Mouse (Mus musculus) kidney, embryonic 15.5 days (tissue): ENCODE measurements around the gene Smc1a. TPM values are rescaled to one million over a fixed set of nuclear protein-coding genes. Genes with fewer than 3 reads are reported as not detected.
"Not testable (repeated sequence)": the region's sequence is repeated elsewhere in the genome, so short reads cannot be mapped to it uniquely, and the experiment has no call there.

Source experiments
- ATAC-seq: fragments of 200-750 bp; cut with Nextera tagmentation; replicated peaks from 2 replicates; pipeline ENCODE4 v1.8.0; 2017; ENCODE audit warnings: moderate TSS enrichment; ENCODE audit not compliant: low FRiP score
- H3K27ac ChIP-seq: fragments of 300-500 bp; sonication (generic); 2 replicates; pipeline ENCODE4 v1.5.1; 2015; ENCODE audit warnings: mild to moderate bottlenecking, inconsistent platforms
- H3K27me3 ChIP-seq: fragments of 300-500 bp; sonication (generic); 2 replicates; pipeline ENCODE4 v1.6.1; 2015; ENCODE audit warnings: inconsistent platforms
- H3K36me3 ChIP-seq: fragments of 300-500 bp; sonication (generic); 2 replicates; pipeline ENCODE4 v1.6.1; 2015; ENCODE audit warnings: inconsistent platforms
- H3K4me1 ChIP-seq: fragments of 300-500 bp; sonication (generic); 2 replicates; pipeline ENCODE4 v1.6.1; 2015; ENCODE audit warnings: inconsistent platforms
- H3K4me2 ChIP-seq: fragments of 300-500 bp; sonication (generic); 2 replicates; pipeline ENCODE4 v1.6.1; 2015; ENCODE audit warnings: moderate library complexity, mild to moderate bottlenecking, inconsistent platforms
- H3K4me3 ChIP-seq: fragments of 300-500 bp; sonication (generic); replicated peaks from 2 replicates; pipeline ENCODE4 v1.5.1; 2015; ENCODE audit warnings: mild to moderate bottlenecking, inconsistent platforms
- H3K9ac ChIP-seq: fragments of 300-500 bp; sonication (generic); 2 replicates; pipeline ENCODE4 v1.6.1; 2015; ENCODE audit warnings: mild to moderate bottlenecking, inconsistent platforms
- H3K9me3 ChIP-seq: fragments of 300-500 bp; sonication (generic); replicated peaks from 2 replicates; pipeline ENCODE4 v1.6.1; 2016; ENCODE audit warnings: inconsistent platforms
- WGBS: fragments of 180-500 bp; shearing (Covaris S2); methylation state at CpG from one replicate; pipeline ENCODE4 v1.1.7; 2015; ENCODE audit warnings: mixed read lengths; 5-methylcytosine and 5-hydroxymethylcytosine counted together
- polyA plus RNA-seq: library from polyadenylated mRNA; unstranded; fragments of >200 nt; fragmentation: Nextera tagmentation; extraction: Ambion mirVana; gene quantifications from 2 replicates; pipeline ENCODE4 v1.2.1, GENCODE M21; 2015

Smc1a gene
- polyA plus RNA-seq, 1 experiment from 2014 or later = 118 TPM

DNA sequence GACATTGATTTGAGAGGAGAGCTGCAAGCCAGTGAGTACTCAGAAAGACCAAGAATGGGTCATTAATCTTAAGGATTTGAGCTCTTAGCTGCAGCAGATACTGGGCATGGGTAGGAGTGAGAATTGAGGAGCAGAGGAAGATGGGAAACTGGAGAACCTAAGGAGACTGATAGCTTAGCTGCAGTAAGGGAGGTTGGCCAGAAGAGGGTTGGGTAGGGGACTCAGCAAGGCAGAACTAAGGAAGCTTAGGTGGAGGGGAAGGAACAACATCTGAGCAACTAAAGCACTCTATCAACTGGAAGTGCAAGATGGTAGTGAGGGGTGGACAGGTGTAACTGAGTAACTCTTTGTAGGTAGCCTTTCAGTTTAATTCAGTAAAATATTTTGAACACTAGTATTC lies 31.0 kb downstream of the Smc1a start:
- Histone ChIP-seq H3K4me2 (no peak overlapping the region), H3K9me3 (no peaks in the 10 kb centered on the region), H3K4me3 (no peak overlapping the region), H3K27ac (no peak overlapping the region), H3K9ac (no peak overlapping the region), H3K36me3 (peaks cover 50% of the 10 kb centered on the region), H3K4me1 (no peaks in the 10 kb centered on the region), H3K27me3 (peaks cover 43% of the 10 kb centered on the region)
- no peak for ATAC-seq

DNA sequence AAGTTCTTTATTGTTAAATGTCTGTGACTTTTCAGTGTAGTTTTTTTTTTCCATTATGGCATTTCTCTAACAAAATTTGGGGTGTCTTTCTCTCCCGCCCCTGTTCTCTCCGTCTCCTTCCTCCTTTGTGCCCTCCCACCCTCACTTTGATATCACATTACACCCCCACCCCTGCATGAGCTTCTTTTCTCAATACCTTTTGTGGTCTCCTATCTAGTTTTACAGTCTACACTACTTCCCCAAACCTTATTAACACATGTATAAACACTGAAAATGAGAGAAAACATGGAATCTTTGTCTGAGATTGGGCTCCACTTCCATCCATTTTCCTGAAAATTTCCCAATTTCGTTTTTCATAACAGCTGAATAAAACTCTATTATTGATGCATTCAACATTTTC lies 36.3 kb downstream of the Smc1a start:
- no peak overlapping the region for H3K4me3 ChIP-seq
- WGBS = 70% methylated on average over 3 of the region's 3 CpGs
- H3K9me3 ChIP-seq = no peaks in the 10 kb centered on the region
- no peak for ATAC-seq
- H3K27me3 ChIP-seq = peaks cover 55% of the 10 kb centered on the region
- no peak overlapping the region for H3K27ac ChIP-seq
- H3K4me2 ChIP-seq = no peak overlapping the region
- H3K9ac ChIP-seq = no peak overlapping the region
- H3K36me3 ChIP-seq = peaks cover 34% of the 10 kb centered on the region
- H3K4me1 ChIP-seq = no peaks in the 10 kb centered on the region

DNA sequence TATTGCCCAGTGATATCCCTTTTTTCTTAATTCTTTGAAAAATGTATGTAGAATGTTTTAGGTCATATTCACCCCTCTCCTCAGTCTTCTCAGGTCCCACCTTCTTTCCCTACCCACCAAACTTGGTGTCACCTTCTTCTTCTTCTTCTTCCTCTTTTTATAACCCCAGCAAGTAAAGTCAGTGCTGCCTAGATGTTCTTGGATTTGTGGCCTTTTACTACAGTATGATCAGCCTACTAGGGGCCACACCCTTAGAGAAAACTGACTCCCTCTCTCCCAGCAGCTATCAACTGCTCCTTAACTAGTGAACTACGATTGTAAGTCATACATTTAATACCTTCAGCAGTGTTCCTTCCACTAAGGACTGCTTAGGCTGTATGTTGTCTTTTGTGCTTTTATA lies 37.9 kb downstream of the Smc1a start:
- WGBS = 76% methylated on average over 1 of the region's 1 CpGs
- Histone ChIP-seq H3K27ac (no peak overlapping the region), H3K4me1 (no peaks in the 10 kb centered on the region), H3K9me3 (no peaks in the 10 kb centered on the region), H3K27me3 (peaks cover 61% of the 10 kb centered on the region), H3K9ac (no peak overlapping the region), H3K4me2 (no peak overlapping the region), H3K4me3 (no peak overlapping the region), H3K36me3 (peaks cover 32% of the 10 kb centered on the region)
- no peak for ATAC-seq

DNA sequence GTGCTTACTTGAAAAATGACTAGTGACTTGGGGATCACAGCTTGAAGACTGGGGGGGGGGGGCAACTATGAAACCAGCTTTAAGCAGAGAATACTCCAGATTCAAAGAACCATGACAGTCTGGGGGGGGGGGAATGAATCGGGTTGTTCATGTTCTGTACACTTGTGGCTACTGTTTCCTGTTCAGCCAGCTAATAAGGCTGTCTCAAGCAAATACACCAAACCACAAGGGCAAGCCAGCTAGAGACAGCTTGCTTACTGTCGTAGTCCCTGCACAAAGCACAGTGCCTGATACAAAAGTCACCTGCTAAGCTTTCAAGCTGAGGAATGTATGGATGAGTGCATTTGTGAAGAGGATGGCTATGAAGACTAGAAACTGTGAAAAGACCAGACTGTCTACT lies 49.4 kb downstream of the Smc1a start:
- Histone ChIP-seq H3K4me1 (no peaks in the 10 kb centered on the region), H3K4me2 (no peak overlapping the region), H3K9me3 (no peaks in the 10 kb centered on the region), H3K4me3 (no peak overlapping the region), H3K27me3 (peaks cover 78% of the 10 kb centered on the region), H3K27ac (no peak overlapping the region), H3K36me3 (peaks cover 34% of the 10 kb centered on the region), H3K9ac (no peak overlapping the region)
- ATAC-seq = no peak
- 82% methylated on average over 2 of the region's 2 CpGs for WGBS

DNA sequence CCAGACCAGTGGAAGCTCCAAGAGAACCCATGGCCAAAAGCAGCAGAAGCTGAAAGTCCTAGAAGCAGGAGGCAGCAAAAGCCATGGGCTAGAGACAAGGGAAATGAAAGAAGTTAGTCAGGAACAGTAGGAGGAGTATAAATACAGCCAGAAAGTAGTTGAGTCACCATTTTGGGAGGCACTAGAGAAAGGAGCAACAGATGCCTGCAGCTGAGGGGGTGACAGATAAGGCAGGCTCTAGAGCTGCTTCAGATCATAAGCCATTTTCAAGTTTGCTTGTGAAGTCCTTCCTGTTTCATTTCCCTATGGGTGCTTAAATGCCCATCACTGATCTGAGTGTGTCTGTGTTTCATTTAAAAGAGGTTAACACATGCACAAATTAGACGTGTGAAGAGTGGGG lies 51.6 kb downstream of the Smc1a start:
- no peak overlapping the region for H3K27ac ChIP-seq
- H3K36me3 ChIP-seq = peaks cover 13% of the 10 kb centered on the region; the same call in 1 of the 2 replicates
- no peaks in the 10 kb centered on the region for H3K9me3 ChIP-seq
- H3K4me3 ChIP-seq = no peak overlapping the region
- H3K9ac ChIP-seq = no peak overlapping the region
- H3K4me1 ChIP-seq = no peaks in the 10 kb centered on the region
- no peak for ATAC-seq
- WGBS = 60% methylated on average over 1 of the region's 1 CpGs
- H3K27me3 ChIP-seq = peaks cover 62% of the 10 kb centered on the region
- no peak overlapping the region for H3K4me2 ChIP-seq

DNA sequence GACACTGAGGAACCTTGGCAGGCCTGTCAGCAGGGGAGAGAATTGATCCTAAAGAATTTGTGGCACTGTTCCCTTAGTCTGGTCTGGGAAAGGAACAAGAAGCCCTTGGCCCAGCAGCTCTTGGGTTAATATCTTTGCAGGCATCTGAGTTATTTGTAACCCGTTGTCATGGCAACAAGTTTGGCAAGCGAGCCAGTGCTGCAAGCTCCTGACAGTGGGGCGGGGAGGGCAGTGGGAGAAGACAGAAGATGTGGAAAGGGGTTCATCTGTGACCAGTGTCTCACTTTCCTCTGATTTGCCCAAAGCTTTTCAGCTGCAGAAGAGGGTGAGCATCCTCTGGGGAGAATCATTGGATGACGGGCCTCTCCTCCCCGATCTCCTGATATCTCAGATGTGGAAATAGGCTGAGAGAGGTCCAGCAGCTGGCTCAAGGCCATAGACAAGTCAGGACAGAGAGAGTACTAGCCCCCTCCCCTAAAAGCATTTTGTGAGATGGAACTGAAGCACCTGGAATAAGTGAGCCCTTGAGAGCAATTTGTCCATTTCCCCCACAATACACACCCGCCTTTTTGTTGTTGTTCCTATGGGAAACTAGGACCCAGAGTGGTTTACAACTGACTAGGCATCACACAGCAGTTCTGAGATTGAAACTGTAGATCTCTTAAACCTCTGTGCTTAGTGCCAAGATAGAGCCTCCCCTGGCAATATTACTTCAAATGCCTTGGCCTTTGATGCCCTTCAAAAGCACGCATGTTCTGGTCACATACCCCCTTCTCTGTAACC lies 73.8 kb downstream of the Smc1a start:
- 45% methylated on average over 7 of the region's 7 CpGs for WGBS

DNA sequence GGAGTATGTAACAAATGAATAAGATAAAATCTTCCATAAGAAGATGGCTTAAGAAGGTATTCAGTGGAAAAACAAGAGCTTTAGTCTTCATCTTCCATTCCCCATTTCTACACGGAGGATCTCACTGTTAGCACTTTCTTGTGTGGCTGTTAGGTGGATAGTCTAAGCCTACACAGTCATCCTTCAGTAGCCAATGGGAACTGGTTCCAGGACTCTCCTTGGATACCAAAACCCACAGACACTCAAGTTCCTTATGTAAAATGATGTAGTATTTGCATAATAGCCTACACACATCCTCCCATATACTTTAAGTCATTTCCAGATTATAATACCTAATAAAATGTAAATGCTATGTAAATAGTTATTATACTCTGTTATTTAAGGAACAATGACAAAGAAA lies 81.3 kb downstream of the Smc1a start:
- no peak overlapping the region for H3K27ac ChIP-seq
- no peak overlapping the region for H3K4me3 ChIP-seq
- no peak for ATAC-seq
- no peaks in the 10 kb centered on the region for H3K36me3 ChIP-seq
- H3K9ac ChIP-seq = no peak overlapping the region
- 30% methylated on average over 1 of the region's 1 CpGs for WGBS
- H3K9me3 ChIP-seq = no peaks in the 10 kb centered on the region
- H3K4me2 ChIP-seq = no peak overlapping the region
- no peaks in the 10 kb centered on the region for H3K4me1 ChIP-seq
- H3K27me3 ChIP-seq = peaks cover 58% of the 10 kb centered on the region

More for the DNA sequence above, 73.8 kb downstream of the Smc1a start:
- peaks cover 53% of the 10 kb centered on the region for H3K27me3 ChIP-seq
- ATAC-seq, H3K4me1 ChIP-seq, H3K4me3 ChIP-seq, H3K9ac ChIP-seq, H3K36me3 ChIP-seq, H3K27ac ChIP-seq, H3K9me3 ChIP-seq, H3K4me2 ChIP-seq: not testable (repeated sequence)

Other genes with a start within 250 kb of the Smc1a start
- 54.8 and 58.7 TPM in 2 replicates for gene Huwe1, start 215.6 kb upstream of the Smc1a start, polyA plus RNA-seq
- gene Hsd17b10, start 14.6 kb upstream of the Smc1a start, polyA plus RNA-seq = 226 and 242 TPM in 2 replicates
- gene Ribc1, start 133 bp upstream of the Smc1a start, polyA plus RNA-seq = 3.1 and 3.5 TPM in 2 replicates
- 3.9 and 5.0 TPM in 2 replicates for gene Iqsec2, start 127.8 kb downstream of the Smc1a start, polyA plus RNA-seq
- 43.4 and 44.0 TPM in 2 replicates for gene Kdm5c, start 216.6 kb downstream of the Smc1a start, polyA plus RNA-seq